Mouse (Mus musculus) olfactory bulb, adult 2 months (tissue): ENCODE measurements around the gene Chrnb2.

ENCODE experiments used
- CTCF ChIP-seq: fragments of 200-500 bp; IDR thresholded peaks from 2 replicates; pipeline ENCODE4 v1.5.1; 2012; ENCODE audit warnings: low read depth, mild to moderate bottlenecking, low read length, moderate library complexity; ENCODE audit not compliant: insufficient read depth
- POLR2A ChIP-seq: fragments of 200-500 bp; IDR thresholded peaks from 2 replicates; pipeline ENCODE4 v1.6.1; 2012; ENCODE audit warnings: mild to moderate bottlenecking, low read depth, low read length, moderate library complexity; ENCODE audit not compliant: insufficient read depth

DNA sequence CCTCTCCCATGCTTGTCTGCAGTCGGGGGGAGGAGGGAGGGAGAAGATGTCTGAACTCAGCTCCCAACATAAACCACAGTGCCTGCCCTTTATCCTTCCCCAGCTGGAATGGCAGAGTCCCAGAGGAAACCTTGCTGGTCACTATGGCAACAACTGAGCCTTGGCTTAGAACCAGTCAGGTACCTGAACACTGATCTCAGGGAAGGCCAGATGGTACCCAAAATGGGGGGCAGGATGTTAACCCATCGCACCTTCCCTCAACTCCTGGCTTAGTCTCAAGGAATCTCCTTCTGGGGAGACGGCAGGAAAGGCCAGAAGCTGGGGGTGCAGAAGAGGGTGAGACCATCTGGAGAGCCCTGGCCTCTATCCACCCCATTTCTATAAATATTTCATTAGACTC is 4.6 kb downstream of the Chrnb2 start:
- no peak for TF ChIP-seq CTCF
- TF ChIP-seq POLR2A: no peak
